Mouse (Mus musculus): ENCODE measurements around the gene Trim2.
A peak's percentile ranks its signal among the peaks of the same experiment; 100 is the strongest.

The Trim2 gene

GRCm38 (mm10) chr3:84180304-84180703 is 126.4 kb downstream of the Trim2 start:
- no peak for DNase-seq

- DNase-seq: no peak
Observed at GRCm38 (mm10) chr3:84177834-84178233, 128.8 kb downstream of the Trim2 start.

GRCm38 (mm10) chr3:84175337-84176315 is 131.1 kb downstream of the Trim2 start:
- DNase-seq: peak; percentile 68

GRCm38 (mm10) chr3:84173581-84174154 is 133.0 kb downstream of the Trim2 start, which contains the start of gene Gm6525:
Gene Gm6525, plus strand, starts transcription at chr3:84174104.
- no peak for DNase-seq

GRCm38 (mm10) chr3:84172406-84172805 is 134.3 kb downstream of the Trim2 start:
- DNase-seq: no peak

GRCm38 (mm10) chr3:84169393-84170005 is 137.2 kb downstream of the Trim2 start:
- no peak for DNase-seq

GRCm38 (mm10) chr3:84168943-84169342 is 137.7 kb downstream of the Trim2 start:
- no peak for DNase-seq

- DNase-seq: no peak
Observed at GRCm38 (mm10) chr3:84166073-84166472, 140.6 kb downstream of the Trim2 start.

GRCm38 (mm10) chr3:84165391-84165790 is 141.3 kb downstream of the Trim2 start:
- DNase-seq: no peak

GRCm38 (mm10) chr3:84157559-84158350 is 148.9 kb downstream of the Trim2 start:
- DNase-seq: no peak

- no peak for DNase-seq
Observed at GRCm38 (mm10) chr3:84157011-84157410, 149.7 kb downstream of the Trim2 start.

- no peak for DNase-seq
Observed at GRCm38 (mm10) chr3:84156105-84156504, 150.6 kb downstream of the Trim2 start.

GRCm38 (mm10) chr3:84155558-84156006 is 151.1 kb downstream of the Trim2 start, which contains the start of gene Mnd1:
Gene Mnd1, minus strand, starts transcription at chr3:84155786.
- peak; percentile 94 for DNase-seq

- no peak for DNase-seq
Observed at GRCm38 (mm10) chr3:84155146-84155545, 151.5 kb downstream of the Trim2 start.

- no peak for DNase-seq
Observed at GRCm38 (mm10) chr3:84154721-84155141, 151.9 kb downstream of the Trim2 start.

- no peak for DNase-seq
Observed at GRCm38 (mm10) chr3:84149831-84150230, 156.8 kb downstream of the Trim2 start.

GRCm38 (mm10) chr3:84140947-84141346 is 165.7 kb downstream of the Trim2 start:
- DNase-seq: no peak

- no peak for DNase-seq
Observed at GRCm38 (mm10) chr3:84136509-84136908, 170.2 kb downstream of the Trim2 start.

- no peak for DNase-seq
Observed at GRCm38 (mm10) chr3:84135933-84136332, 170.7 kb downstream of the Trim2 start.

GRCm38 (mm10) chr3:84135387-84135786 is 171.3 kb downstream of the Trim2 start:
- DNase-seq: no peak

GRCm38 (mm10) chr3:84131369-84131768 is 175.3 kb downstream of the Trim2 start:
- no peak for DNase-seq

- no peak for DNase-seq
Observed at GRCm38 (mm10) chr3:84130776-84131175, 175.9 kb downstream of the Trim2 start.

All from cerebellum, adult 11 months (tissue).